Mouse (Mus musculus) bone marrow macrophage, adult 2 months (primary cell): ENCODE measurements around the gene St6galnac5.
A peak's percentile ranks its signal among the peaks of the same experiment; 100 is the strongest.

ENCODE experiments used
- CTCF ChIP-seq: IDR thresholded peaks from 2 replicates; pipeline ENCODE4 v1.5.1; 2012; ENCODE audit warnings: low read depth, mild to moderate bottlenecking, low read length, moderate library complexity
- POLR2A ChIP-seq: IDR thresholded peaks from 2 replicates; pipeline ENCODE4 v1.6.1; 2012; ENCODE audit warnings: mild to moderate bottlenecking, low read depth, low read length, borderline replicate concordance

GRCm38 (mm10) chr3:152783792-152784191, 198.3 kb downstream of the St6galnac5 start:
- no peak for TF ChIP-seq POLR2A
- peak; percentile 92 for TF ChIP-seq CTCF
